Mouse (Mus musculus): ENCODE data around the gene Btbd35f17.
"Not testable (repeated sequence)": the region's sequence is repeated elsewhere in the genome, so short reads cannot be mapped to it uniquely, and the experiment has no call there.

The Btbd35f17 gene

DNA sequence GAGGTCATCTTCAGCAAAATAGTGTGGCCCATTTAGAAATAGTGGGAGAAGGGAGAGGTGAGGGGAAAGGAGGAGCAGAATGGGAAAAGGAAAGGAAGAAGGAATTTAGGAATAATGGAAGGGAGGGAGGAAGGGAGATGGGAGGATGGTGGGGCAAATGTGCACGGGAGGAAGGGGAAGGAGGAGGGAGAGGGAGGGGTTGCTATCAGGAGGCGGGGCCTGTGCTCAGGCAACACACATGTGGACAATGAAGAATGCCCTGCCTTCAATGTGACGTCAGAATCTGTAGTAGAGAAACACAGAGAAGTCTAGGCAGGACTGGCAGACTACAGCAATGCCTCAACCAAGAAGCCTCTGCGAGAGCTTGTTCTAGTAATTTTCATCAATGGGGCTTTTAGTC lies at the start of gene Btbd35f17:
TSS of gene Btbd35f17 (plus strand) at position 301 of the 400 bp plus-strand sequence.
- not testable (repeated sequence) for ATAC-seq (ENCODE audit: insufficient number of reproducible peaks, low FRiP score, low TSS enrichment)
